Mouse (Mus musculus) urinary bladder, postnatal 25 days (tissue): ENCODE data around the gene Ptchd4.

Experiments used
- DNase-seq: peaks from one replicate; pipeline ENCODE4 v3.0.0; 2022; ENCODE audit warnings: low spot score

Ptchd4 gene

GRCm38 (mm10) chr17:42430380-42430779 is 114.6 kb downstream of the Ptchd4 start:
- DNase-seq = no peak

- DNase-seq = no peak
Measured at GRCm38 (mm10) chr17:42452235-42452634, 136.5 kb downstream of the Ptchd4 start.

GRCm38 (mm10) chr17:42456441-42456840 is 140.7 kb downstream of the Ptchd4 start:
- DNase-seq = no peak

- DNase-seq = no peak
Measured at GRCm38 (mm10) chr17:42462726-42463125, 147.0 kb downstream of the Ptchd4 start.

- DNase-seq = no peak
Measured at GRCm38 (mm10) chr17:42480173-42480991, 164.6 kb downstream of the Ptchd4 start.

- DNase-seq = no peak
Measured at GRCm38 (mm10) chr17:42509356-42510262, 193.9 kb downstream of the Ptchd4 start.

GRCm38 (mm10) chr17:42530147-42530546 is 214.4 kb downstream of the Ptchd4 start:
- no peak for DNase-seq

- DNase-seq = no peak
Measured at GRCm38 (mm10) chr17:42549578-42549977, 233.8 kb downstream of the Ptchd4 start.
